Mouse (Mus musculus): ENCODE measurements around the gene Rab11a. TPM values are rescaled to one million over a fixed set of nuclear protein-coding genes. Genes with fewer than 3 reads are reported as not detected.
A peak's percentile ranks its signal among the peaks of the same experiment; 100 is the strongest.
"Not testable (repeated sequence)": the region's sequence is repeated elsewhere in the genome, so short reads cannot be mapped to it uniquely, and the experiment has no call there.

Rab11a gene
- polyA plus RNA-seq, 1 experiment, result 217 TPM

DNA sequence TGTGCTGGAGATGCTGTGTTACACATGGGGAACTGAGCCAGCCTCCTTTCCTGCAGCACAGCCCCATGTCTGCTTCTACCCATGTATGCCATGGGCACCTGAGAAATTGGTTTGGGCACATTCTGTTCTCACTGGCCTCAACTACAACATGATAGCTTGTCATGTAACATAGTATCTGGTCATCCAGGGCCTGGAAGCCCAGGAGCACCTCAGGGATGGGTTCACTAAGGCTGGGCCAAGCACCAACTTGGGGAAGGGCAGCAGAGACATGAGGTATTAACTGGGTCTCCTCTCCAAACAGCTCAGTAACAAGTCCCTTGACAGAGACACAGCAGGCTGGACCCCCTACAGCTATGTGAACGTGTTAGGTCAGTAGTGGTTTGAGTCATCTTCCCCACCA is 40.6 kb downstream of the Rab11a start:
- no peak for DNase-seq (ENCODE audit: extremely low spot score in 1 of 2, low spot score in 1 of 2)

DNA sequence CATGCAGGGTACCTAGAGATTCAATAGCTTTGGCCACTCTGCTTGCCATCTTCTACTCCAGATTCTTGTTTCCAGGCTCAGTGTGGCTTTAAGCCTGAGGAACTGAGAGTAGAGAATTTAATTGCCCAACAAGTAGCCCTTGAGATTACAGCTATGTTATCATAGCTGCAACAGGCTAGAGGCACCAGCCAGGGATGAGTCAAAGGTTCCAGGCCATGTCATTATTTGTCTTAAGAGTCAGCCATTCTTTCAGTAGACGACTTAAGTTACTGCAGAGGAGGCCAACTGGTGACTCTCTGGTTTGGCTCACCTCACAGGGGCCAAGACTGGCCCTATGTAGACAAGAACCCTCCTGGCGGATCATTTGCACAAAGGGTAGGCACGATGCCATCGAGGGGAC is 41.2 kb downstream of the Rab11a start:
- no peak for DNase-seq (ENCODE audit: extremely low spot score in 1 of 2, low spot score in 1 of 2)

DNA sequence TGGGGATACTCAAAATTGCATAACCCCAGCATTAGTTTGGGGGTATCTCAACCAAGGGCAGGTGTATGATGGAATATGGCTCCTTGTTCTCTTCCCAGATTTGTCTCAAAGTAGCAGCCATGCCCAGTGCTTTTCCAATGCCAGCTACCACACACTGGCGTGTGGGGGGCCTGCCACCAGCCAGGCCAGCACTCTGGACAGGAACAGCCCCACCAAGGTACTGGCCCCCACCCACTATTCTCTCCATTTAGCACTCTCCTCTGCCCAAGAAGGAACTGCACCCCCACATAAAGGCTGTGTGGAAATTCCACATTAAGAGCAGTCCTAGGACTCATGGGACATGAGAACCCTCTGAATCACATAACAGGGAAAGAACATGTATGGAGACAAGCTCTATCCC is 42.3 kb downstream of the Rab11a start:
- no peak for DNase-seq (ENCODE audit: extremely low spot score in 1 of 2, low spot score in 1 of 2)

- DNase-seq (ENCODE audit: extremely low spot score in 1 of 2, low spot score in 1 of 2), result no peak
These were observed 44.5 kb downstream of the Rab11a start for GRCm38 (mm10) chr9:64693094-64693493.

DNA sequence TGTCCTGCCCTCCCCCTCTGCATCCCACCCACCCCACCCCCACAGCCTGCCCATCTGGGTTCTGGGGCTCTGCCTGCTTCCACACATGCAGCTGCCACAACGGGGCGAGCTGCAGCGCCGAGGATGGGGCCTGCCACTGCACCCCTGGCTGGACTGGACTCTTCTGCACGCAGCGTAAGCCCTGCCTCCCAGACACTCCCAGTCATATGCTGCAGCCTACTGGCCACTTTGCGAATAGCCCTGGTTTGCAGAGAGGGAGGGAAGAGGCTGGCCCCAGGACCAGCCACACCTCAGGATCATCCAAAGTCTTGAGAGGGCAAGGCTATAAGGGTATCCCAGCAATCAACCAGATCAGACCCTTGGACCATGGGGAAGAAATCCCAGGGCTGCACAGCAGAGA is 46.4 kb downstream of the Rab11a start:
- peak in 1 of 2 experiments; percentile 65 for DNase-seq (ENCODE audit: extremely low spot score in 1 of 2, low spot score in 1 of 2)

- DNase-seq (ENCODE audit: extremely low spot score in 1 of 2, low spot score in 1 of 2), result no peak
These were observed 46.8 kb downstream of the Rab11a start for GRCm38 (mm10) chr9:64690771-64691170.

- DNase-seq (ENCODE audit: extremely low spot score in 1 of 2, low spot score in 1 of 2), result no peak
These were observed 49.6 kb downstream of the Rab11a start for GRCm38 (mm10) chr9:64688015-64688394.

DNA sequence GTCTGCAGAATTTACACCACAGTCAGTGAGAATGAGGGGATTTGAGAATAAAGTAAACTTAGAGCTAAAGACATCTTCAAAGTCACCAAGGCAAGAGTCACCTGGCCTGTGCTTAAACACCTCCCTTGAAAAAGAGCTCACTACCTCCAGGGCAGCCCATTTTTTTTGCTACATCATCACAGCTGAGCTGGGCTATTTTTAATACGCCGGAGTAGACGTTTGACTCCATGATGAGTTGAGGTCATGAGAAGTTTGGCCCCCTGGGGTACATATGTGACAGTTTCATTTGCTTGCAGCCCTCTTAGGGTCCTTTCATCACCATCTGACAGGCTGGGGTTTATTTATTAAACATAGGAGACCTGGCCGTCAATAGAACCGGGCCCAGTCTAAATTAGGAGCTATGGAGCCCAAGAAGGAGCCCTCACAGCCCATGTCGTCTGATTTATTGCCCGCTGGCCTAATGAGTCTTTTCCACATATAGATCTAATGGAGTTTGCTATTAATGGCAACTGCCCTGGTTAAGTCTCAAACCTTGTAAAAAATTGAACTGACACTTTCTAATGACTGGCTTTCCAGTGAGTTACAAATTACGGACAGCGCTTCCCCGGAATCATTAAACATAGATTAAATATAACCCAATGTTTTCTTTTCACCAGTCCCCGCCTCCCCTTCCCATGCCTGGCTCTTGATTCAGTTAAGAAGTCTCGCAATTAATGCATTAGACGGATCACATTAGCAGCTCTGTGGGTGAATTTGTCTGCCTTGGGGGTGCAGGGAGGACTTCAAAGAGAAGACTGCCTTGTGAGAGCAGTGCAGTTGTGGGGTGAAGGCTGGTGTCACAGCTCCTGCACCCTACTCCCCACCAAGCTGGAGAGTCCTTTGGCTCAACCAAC is 50.2 kb downstream of the Rab11a start:
- no peak for DNase-seq (ENCODE audit: extremely low spot score in 1 of 2, low spot score in 1 of 2)

GRCm38 (mm10) chr9:64671341-64672319 is 65.9 kb downstream of the Rab11a start:
- not testable (repeated sequence) for DNase-seq (ENCODE audit: extremely low spot score in 1 of 2, low spot score in 1 of 2)

- DNase-seq (ENCODE audit: extremely low spot score in 1 of 2, low spot score in 1 of 2), result no peak
These were observed 69.6 kb downstream of the Rab11a start for GRCm38 (mm10) chr9:64668001-64668400.

DNA sequence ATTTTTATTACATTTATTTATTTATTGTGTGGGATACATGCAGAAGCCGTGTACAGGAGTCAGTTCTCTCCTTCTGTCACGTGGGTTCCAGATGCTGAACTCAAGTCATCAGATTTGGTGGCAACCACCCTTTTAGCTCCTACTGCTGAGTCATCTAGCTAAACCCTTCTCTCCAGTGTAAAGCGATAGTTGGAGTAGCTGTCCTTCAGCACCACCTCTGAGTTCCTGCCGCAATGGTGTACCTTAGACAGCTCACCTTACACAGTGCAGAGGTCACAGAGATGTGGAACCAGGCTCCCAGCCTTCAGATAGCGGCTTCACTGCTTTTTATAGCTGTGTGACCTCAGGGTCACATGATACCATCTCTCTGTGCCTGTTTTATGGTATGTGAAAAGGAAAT is 70.0 kb downstream of the Rab11a start:
- DNase-seq (ENCODE audit: extremely low spot score in 1 of 2, low spot score in 1 of 2), result no peak

GRCm38 (mm10) chr9:64666549-64666948 is 71.0 kb downstream of the Rab11a start:
- no peak for DNase-seq (ENCODE audit: extremely low spot score in 1 of 2, low spot score in 1 of 2)

Other genes with a start within 250 kb of the Rab11a start
- gene Dennd4a, start 73.6 kb upstream of the Rab11a start, polyA plus RNA-seq (2012; rRNA removed), result 32.3 and 32.5 TPM in 2 replicates
- 0.08 and 0.14 TPM in 2 replicates for gene Slc24a1, start 213.8 kb upstream of the Rab11a start, polyA plus RNA-seq (2012; rRNA removed)
- 19.2 and 20.4 TPM in 2 replicates for gene Ints14, start 223.1 kb upstream of the Rab11a start, polyA plus RNA-seq (2012; rRNA removed)